Mouse (Mus musculus) embryonic facial prominence, embryonic 10.5 days (tissue): ENCODE results near the gene Zic5. TPM values are rescaled to one million over a fixed set of nuclear protein-coding genes. Genes with fewer than 3 reads are reported as not detected.
"Not testable (repeated sequence)": the region's sequence is repeated elsewhere in the genome, so short reads cannot be mapped to it uniquely, and the experiment has no call there.

Experiments
- DNase-seq: peaks from one replicate; pipeline ENCODE4 v3.0.0-alpha.2; 2017; ENCODE audit warnings: low spot score
- H3K27ac ChIP-seq: fragments of 300-500 bp; sonication (generic); replicated peaks from 2 replicates; pipeline ENCODE4 v1.5.1; 2016; ENCODE audit warnings: mild to moderate bottlenecking
- H3K27me3 ChIP-seq: fragments of 300-500 bp; sonication (generic); replicated peaks from 2 replicates; pipeline ENCODE4 v1.6.1; 2016; ENCODE audit warnings: low read depth, mild to moderate bottlenecking; ENCODE audit not compliant: poor library complexity, severe bottlenecking
- H3K36me3 ChIP-seq: fragments of 300-500 bp; sonication (generic); replicated peaks from 2 replicates; pipeline ENCODE4 v1.6.1; 2016; ENCODE audit warnings: mild to moderate bottlenecking, moderate library complexity
- H3K4me1 ChIP-seq: fragments of 300-500 bp; sonication (generic); 2 replicates; pipeline ENCODE4 v1.6.1; 2016
- H3K4me3 ChIP-seq: fragments of 300-500 bp; sonication (generic); 2 replicates; pipeline ENCODE4 v1.5.1; 2016; ENCODE audit warnings: mild to moderate bottlenecking, moderate library complexity
- H3K9me3 ChIP-seq: fragments of 300-500 bp; sonication (generic); 2 replicates; pipeline ENCODE4 v1.6.1; 2016; ENCODE audit warnings: mild to moderate bottlenecking
- WGBS: fragments of 180-500 bp; shearing (Covaris S2); methylation state at CpG from one replicate; pipeline ENCODE4 v1.1.7; 2016; 5-methylcytosine and 5-hydroxymethylcytosine counted together
- polyA plus RNA-seq: library from polyadenylated mRNA; unstranded; fragments of >200 nt; fragmentation: Nextera tagmentation; extraction: Ambion mirVana; gene quantifications from 2 replicates; pipeline ENCODE4 v1.2.1, GENCODE M21; 2016

The Zic5 gene
- polyA plus RNA-seq, 1 experiment from 2014 or later: 6.2 TPM

DNA sequence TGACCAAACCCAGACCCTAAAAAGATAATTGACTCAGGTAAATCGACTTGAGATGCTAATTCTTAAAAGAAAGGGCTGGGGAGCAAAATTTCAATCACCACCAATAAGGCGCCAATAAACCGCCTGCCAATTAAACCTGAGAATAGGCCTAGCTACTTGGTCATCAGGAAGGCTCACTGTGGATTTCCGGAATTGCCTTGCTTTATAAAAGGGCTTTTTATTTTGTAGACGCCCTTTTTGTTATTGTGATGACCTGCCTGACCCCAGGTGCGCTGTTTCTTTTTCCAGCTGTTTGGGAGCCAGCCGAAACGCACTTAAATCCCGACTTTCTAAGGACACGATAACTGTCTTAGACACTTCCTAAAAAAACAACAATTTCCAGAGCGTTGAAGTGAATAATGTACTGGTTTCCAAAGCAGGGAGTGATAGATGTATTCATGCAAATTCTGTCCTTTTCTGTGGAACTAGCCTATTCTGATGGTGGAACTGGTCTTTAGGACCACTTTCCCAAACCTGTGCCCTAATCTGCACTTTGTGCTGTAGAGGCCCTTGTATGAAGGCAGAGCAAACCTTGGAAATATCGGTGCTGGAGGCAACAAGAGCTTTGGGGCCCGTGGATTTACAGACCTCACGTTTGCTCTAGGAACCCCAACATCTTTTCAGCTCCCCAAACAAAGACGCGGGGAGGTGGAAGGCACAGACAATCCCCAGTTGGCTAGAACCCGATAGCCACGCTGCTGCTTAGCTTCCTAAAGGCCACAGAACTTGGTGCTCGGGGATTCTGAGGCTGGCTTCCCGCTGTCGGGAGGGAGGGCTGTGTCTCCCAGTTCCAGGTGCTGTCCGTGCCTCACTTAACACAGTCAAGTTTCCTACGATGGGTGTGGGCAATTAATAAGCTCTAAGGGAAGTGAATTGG is 2.7 kb upstream of the Zic5 start:
- peaks cover 100% of the 10 kb centered on the region for H3K27me3 ChIP-seq
- peak; percentile 63 for DNase-seq
- H3K36me3 ChIP-seq: no peaks in the 10 kb centered on the region
- H3K9me3 ChIP-seq: no peaks in the 10 kb centered on the region
- peaks cover 46% of the 10 kb centered on the region for H3K4me1 ChIP-seq
- H3K27ac ChIP-seq: no peak overlapping the region
- WGBS: 3% methylated on average over 23 of the region's 23 CpGs
- H3K4me3 ChIP-seq: peak overlapping the region; percentile 22; the same call in 1 of the 2 replicates

- DNase-seq: no peak
- Histone ChIP-seq H3K27ac (no peak overlapping the region), H3K4me3 (no peak overlapping the region), H3K27me3 (peaks cover 100% of the 10 kb centered on the region), H3K36me3 (no peaks in the 10 kb centered on the region), H3K4me1 (peaks cover 51% of the 10 kb centered on the region), H3K9me3 (no peaks in the 10 kb centered on the region)
- whole genome bisulfite sequencing: 53% methylated on average over 7 of the region's 7 CpGs
Observed at GRCm38 (mm10) chr14:122466756-122467362, 1.4 kb upstream of the Zic5 start.

GRCm38 (mm10) chr14:122465931-122466490 is 534 bp upstream of the Zic5 start:
- 0 out of 2 replicates have a peak overlapping the region, but pooled peaks have one; percentile 87 for H3K27ac ChIP-seq
- no peak for DNase-seq

DNA sequence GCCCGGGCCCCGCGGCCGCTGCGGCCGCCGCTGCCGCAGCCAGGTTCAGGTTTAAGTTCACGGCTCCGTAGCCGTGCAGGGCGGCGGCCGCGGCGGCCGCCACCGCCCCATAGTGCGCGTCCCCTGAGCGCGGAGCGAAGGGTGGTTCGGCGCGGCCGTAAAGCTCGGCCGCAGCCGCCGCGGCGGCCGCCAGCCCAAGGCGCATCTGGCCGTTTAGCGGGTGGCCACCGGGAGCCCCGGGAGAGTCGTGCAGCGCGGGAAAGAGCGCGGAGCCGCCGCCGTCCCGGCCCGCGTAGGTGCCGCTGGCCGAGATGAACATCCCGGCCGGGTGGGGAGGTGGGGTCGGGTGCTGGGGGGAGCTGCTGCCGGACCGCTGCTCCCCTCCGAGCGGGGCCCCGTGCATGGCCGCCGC is 1.1 kb downstream of the Zic5 start:
- Histone ChIP-seq H3K9me3 (no peaks in the 10 kb centered on the region), H3K27ac (peak overlapping the region; percentile 87), H3K4me3 (peak overlapping the region; percentile 72), H3K36me3 (no peaks in the 10 kb centered on the region), H3K4me1 (peaks cover 52% of the 10 kb centered on the region), H3K27me3 (peaks cover 100% of the 10 kb centered on the region)
- DNase-seq: no peak
- WGBS: under 1% methylated on average over 60 of the region's 62 CpGs

More at GRCm38 (mm10) chr14:122465931-122466490, 534 bp upstream of the Zic5 start:
- 25% methylated on average over 13 of the region's 13 CpGs for WGBS
- Histone ChIP-seq H3K36me3 (no peaks in the 10 kb centered on the region), H3K4me1 (peaks cover 54% of the 10 kb centered on the region), H3K27me3 (peaks cover 100% of the 10 kb centered on the region), H3K9me3 (no peaks in the 10 kb centered on the region), H3K4me3 (peak overlapping the region; percentile 72)

DNA sequence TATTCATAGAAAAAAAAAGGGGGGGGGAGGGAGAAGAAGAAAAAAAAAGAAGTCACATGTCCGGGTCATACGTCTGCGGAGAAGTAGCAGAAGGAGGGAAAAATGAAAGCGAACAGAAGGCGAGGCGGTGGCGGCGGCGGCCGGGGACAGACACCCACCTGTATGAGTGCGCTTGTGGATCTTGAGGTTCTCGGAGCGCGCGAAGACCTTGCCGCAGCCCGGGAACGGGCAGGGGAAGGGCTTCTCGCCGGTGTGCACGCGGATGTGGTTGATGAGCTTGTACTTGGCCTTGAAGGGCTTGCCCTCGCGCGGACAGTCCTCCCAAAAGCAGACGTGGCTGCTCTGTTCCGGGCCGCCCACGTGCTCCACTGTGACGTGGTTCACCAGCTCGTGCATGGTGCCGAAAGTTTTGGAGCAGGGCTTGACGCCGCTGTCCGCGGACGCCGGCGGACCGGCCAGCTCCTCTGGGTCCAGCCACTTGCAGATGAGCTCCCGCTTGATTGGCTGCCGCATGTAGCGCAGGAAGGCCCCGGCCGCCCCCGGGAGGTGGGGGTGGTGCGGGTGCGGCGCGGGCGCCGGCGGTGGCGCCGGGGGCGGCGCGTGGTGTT is 1.6 kb downstream of the Zic5 start:
- Histone ChIP-seq H3K4me1 (peaks cover 47% of the 10 kb centered on the region), H3K4me3 (peak overlapping the region; percentile 72), H3K27me3 (peaks cover 98% of the 10 kb centered on the region), H3K27ac (peak overlapping the region; percentile 87)
- H3K9me3 ChIP-seq, H3K36me3 ChIP-seq: not testable (repeated sequence)
- WGBS: under 1% methylated on average over 58 of the region's 58 CpGs
- peak; percentile 79 for DNase-seq

GRCm38 (mm10) chr14:122463080-122463691 is 2.3 kb downstream of the Zic5 start:
- peak overlapping the region; percentile 87 for H3K27ac ChIP-seq
- under 1% methylated on average over 40 of the region's 40 CpGs for WGBS
- DNase-seq: peak; percentile 63
- peaks cover 96% of the 10 kb centered on the region for H3K27me3 ChIP-seq
- peak overlapping the region; percentile 72 for H3K4me3 ChIP-seq
- peaks cover 41% of the 10 kb centered on the region for H3K4me1 ChIP-seq
- H3K36me3 ChIP-seq: no peaks in the 10 kb centered on the region
- no peaks in the 10 kb centered on the region for H3K9me3 ChIP-seq

GRCm38 (mm10) chr14:122462689-122463079 is 2.8 kb downstream of the Zic5 start:
- 4% methylated on average over 17 of the region's 17 CpGs for WGBS
- H3K27me3 ChIP-seq: peaks cover 91% of the 10 kb centered on the region
- no peaks in the 10 kb centered on the region for H3K9me3 ChIP-seq
- peak overlapping the region; percentile 87 for H3K27ac ChIP-seq
- peaks cover 41% of the 10 kb centered on the region for H3K4me1 ChIP-seq
- DNase-seq: peak; percentile 45
- H3K36me3 ChIP-seq: no peaks in the 10 kb centered on the region
- peak overlapping the region; percentile 72 for H3K4me3 ChIP-seq

DNA sequence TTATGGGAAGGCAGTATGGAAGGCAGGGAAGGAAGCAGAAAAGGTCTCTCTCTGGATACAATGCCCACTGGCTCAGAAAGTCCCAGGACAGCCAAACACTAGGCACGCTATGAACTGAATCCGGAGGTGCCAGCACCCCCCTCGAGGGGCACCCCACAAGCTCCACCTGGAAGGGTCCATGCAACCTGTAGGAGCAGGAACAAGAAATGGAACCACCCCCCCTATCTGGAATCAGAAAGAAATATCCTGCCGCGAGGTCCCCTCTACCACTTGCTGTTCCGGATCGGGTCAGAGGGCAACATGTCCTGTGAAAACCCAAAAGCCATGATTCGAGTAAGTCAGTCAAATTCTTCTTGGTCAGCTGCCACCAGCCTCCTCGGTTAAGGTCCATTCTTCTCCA is 3.5 kb downstream of the Zic5 start:
- peaks cover 84% of the 10 kb centered on the region for H3K27me3 ChIP-seq
- no peaks in the 10 kb centered on the region for H3K36me3 ChIP-seq
- H3K4me3 ChIP-seq: peak overlapping the region; percentile 72
- DNase-seq: peak; percentile 32
- 5% methylated on average over 9 of the region's 9 CpGs for WGBS
- H3K9me3 ChIP-seq: no peaks in the 10 kb centered on the region
- H3K4me1 ChIP-seq: peaks cover 41% of the 10 kb centered on the region
- H3K27ac ChIP-seq: peak overlapping the region; percentile 87

GRCm38 (mm10) chr14:122461500-122461899 is 4.0 kb downstream of the Zic5 start:
- H3K9me3 ChIP-seq: no peaks in the 10 kb centered on the region
- WGBS: 27% methylated on average over 3 of the region's 3 CpGs
- peaks cover 80% of the 10 kb centered on the region for H3K27me3 ChIP-seq
- peak overlapping the region; percentile 87; the same call in 1 of the 2 replicates for H3K27ac ChIP-seq
- DNase-seq: no peak
- peak overlapping the region; percentile 72 for H3K4me3 ChIP-seq
- H3K36me3 ChIP-seq: no peaks in the 10 kb centered on the region
- H3K4me1 ChIP-seq: peaks cover 41% of the 10 kb centered on the region

DNA sequence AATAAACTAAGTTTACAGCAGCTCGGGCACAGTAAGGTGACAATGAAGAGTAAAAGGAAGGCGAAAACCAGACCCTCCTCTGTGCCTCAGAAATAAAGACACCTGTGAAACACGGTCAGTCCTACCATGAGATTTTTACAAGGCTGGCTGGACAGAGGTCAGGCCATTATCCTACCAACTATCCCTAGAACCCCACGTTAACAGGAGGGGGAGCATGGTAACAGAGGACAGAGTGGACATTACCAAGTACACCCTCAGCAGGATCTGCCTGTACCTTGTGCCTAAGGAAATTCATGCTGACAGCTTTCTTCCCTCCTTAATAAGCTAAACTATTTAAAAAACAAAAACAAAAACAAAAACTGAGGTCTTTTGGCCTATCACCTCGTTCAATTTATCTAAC is 5.3 kb downstream of the Zic5 start:
- H3K36me3 ChIP-seq: no peaks in the 10 kb centered on the region
- H3K27me3 ChIP-seq: peaks cover 80% of the 10 kb centered on the region
- H3K4me1 ChIP-seq: peaks cover 36% of the 10 kb centered on the region
- WGBS: 54% methylated on average over 5 of the region's 5 CpGs
- DNase-seq: no peak
- H3K4me3 ChIP-seq: peak overlapping the region; percentile 23; the same call in 1 of the 2 replicates
- H3K27ac ChIP-seq: no peak overlapping the region
- no peaks in the 10 kb centered on the region for H3K9me3 ChIP-seq

- no peak overlapping the region for H3K27ac ChIP-seq
- peak overlapping the region; percentile 23; the same call in 1 of the 2 replicates for H3K4me3 ChIP-seq
- H3K9me3 ChIP-seq: no peaks in the 10 kb centered on the region
- WGBS: 90% methylated on average over 1 of the region's 1 CpGs
- H3K36me3 ChIP-seq: no peaks in the 10 kb centered on the region
- peaks cover 80% of the 10 kb centered on the region for H3K27me3 ChIP-seq
- peak; percentile 7 for DNase-seq
- H3K4me1 ChIP-seq: peaks cover 31% of the 10 kb centered on the region
Observed at GRCm38 (mm10) chr14:122459776-122460175, 5.7 kb downstream of the Zic5 start.

DNA sequence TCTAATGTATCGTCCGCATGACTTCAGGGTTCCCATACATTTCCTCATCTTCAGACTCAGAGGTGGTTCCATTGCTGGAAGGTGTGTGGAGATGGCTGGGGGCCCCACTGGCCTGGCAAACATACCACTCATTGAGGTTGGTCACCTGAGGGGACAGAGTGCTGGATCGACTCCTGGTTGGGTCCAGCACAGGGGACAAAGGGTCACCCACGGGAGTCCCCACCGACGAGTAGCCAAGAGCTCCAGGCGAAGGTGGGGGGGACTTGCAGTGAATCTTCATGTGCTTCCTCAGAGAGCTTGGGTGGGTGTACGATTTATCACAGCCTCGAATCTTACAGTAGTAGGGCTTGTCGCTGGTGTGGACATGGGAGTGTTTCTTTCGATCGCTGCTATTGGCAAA is 6.1 kb downstream of the Zic5 start:
- H3K4me3 ChIP-seq, H3K9me3 ChIP-seq, H3K27ac ChIP-seq, DNase-seq, H3K36me3 ChIP-seq: not testable (repeated sequence)
- Histone ChIP-seq H3K27me3 (peaks cover 80% of the 10 kb centered on the region), H3K4me1 (peaks cover 30% of the 10 kb centered on the region)
- WGBS: 84% methylated on average over 12 of the region's 12 CpGs
